Mouse (Mus musculus): ENCODE data around the gene Actn3. TPM values are rescaled to one million over a fixed set of nuclear protein-coding genes. Genes with fewer than 3 reads are reported as not detected.
"Not testable (repeated sequence)": the region's sequence is repeated elsewhere in the genome, so short reads cannot be mapped to it uniquely, and the experiment has no call there.

Gene Actn3
- polyA plus RNA-seq, 1 experiment from 2014 or later = 9.5 TPM

DNA sequence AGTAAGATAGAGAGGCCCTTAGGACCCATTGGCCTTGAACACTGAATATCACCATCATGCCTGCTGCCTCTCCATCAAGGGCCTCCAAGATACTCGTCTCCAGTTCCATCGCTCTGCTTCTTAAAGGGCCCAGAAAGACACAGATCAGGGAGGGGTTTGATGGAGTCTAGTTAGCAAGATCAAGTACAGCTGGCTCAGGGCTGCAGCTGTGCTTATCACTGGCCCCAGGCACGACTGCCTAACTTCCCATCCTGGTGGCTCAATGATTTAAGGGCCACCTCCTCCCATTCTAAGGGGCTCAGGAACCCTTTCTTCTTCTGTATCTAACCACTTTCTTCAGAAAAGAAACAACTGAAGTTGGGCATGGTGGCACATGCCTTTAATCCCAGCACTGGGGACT, 14.1 kb upstream of the Actn3 start:
- Histone ChIP-seq H3K4me2 (no peak overlapping the region), H3K27me3 (no peaks in the 10 kb centered on the region), H3K9me3 (no peaks in the 10 kb centered on the region), H3K36me3 (peaks cover 26% of the 10 kb centered on the region), H3K9ac (no peak overlapping the region), H3K4me3 (no peak overlapping the region), H3K27ac (no peak overlapping the region), H3K4me1 (no peaks in the 10 kb centered on the region)
- no peak for ATAC-seq (ENCODE audit: insufficient number of reproducible peaks, low FRiP score, low TSS enrichment, low read depth)
- 75% methylated on average over 3 of the region's 3 CpGs for WGBS

DNA sequence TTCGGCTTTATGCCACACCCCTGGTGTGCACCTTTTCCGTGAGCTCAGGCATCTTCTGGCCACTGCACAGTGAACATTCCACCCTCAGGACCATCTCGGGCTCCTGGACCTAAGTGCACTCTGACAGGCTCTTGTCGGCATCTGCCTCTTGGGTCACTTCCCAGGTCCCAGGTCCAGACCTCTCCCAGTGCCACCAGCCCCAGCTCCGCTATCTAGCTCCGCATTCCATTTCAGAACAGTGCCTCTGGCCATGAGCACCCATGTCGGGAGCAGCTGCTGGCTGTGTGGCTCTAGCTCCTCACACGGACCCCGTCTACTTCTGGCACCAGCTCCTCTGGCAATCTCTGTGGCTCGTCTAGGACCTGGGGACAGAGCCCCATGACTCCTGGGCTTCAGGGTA, 12.1 kb upstream of the Actn3 start:
- Histone ChIP-seq H3K27ac (no peak overlapping the region), H3K9me3 (no peaks in the 10 kb centered on the region), H3K9ac (no peak overlapping the region), H3K36me3 (peaks cover 26% of the 10 kb centered on the region), H3K4me3 (no peak overlapping the region), H3K4me2 (no peak overlapping the region), H3K4me1 (no peaks in the 10 kb centered on the region), H3K27me3 (no peaks in the 10 kb centered on the region)
- 79% methylated on average over 10 of the region's 10 CpGs for WGBS
- no peak for ATAC-seq (ENCODE audit: insufficient number of reproducible peaks, low FRiP score, low TSS enrichment, low read depth)

DNA sequence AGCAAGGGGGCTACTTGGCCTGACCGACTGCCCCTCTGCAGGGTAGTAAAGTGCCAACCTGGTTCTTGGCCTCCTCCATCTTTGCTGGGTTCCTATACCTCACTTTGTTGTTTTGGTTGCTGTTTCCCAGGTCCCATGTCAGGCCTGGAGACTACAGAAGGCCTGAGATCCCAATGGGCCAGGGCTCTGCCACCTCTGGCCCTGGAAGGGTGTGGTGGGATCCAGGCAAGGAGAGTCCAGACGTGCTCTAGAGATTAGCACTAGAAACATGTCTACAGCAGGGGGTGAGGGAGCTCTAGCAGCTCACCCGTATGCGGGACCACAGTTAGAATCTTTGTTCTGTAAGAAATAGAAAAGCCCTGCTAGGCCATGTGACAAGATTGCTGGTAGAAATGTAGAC, 6.3 kb upstream of the Actn3 start:
- no peak overlapping the region for H3K27ac ChIP-seq
- no peaks in the 10 kb centered on the region for H3K36me3 ChIP-seq
- no peaks in the 10 kb centered on the region for H3K9me3 ChIP-seq
- 78% methylated on average over 4 of the region's 4 CpGs for WGBS
- no peaks in the 10 kb centered on the region for H3K27me3 ChIP-seq
- ATAC-seq (ENCODE audit: insufficient number of reproducible peaks, low FRiP score, low TSS enrichment, low read depth) = no peak
- no peak overlapping the region for H3K4me3 ChIP-seq
- H3K9ac ChIP-seq = no peak overlapping the region
- H3K4me2 ChIP-seq = no peak overlapping the region
- peaks cover 11% of the 10 kb centered on the region for H3K4me1 ChIP-seq

DNA sequence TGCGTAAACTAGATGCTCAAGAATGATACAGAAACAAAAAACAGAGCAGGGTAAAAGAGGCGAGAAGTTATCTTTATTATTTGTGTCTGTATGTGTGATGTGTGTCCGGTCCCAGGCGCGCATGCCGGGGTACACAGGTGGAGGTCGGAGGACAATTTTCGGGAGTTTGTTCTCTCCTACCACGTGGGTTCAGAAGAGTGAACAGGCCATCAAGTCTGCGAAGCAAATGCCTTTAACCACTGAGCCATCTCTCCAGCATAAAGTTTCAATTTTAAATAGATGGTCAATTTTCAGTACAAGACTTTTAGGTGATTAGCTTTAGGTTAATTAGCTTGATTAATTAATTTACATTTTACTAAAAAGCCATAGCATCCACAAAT, 1.6 kb upstream of the Actn3 start:
- no peak for ATAC-seq (ENCODE audit: insufficient number of reproducible peaks, low FRiP score, low TSS enrichment, low read depth)
- no peaks in the 10 kb centered on the region for H3K9me3 ChIP-seq
- no peak overlapping the region for H3K27ac ChIP-seq
- peak overlapping the region; percentile 81 for H3K4me3 ChIP-seq
- H3K4me2 ChIP-seq = peak overlapping the region; percentile 92
- WGBS = 41% methylated on average over 10 of the region's 10 CpGs
- H3K27me3 ChIP-seq = no peaks in the 10 kb centered on the region
- no peak overlapping the region for H3K9ac ChIP-seq
- no peaks in the 10 kb centered on the region for H3K36me3 ChIP-seq
- H3K4me1 ChIP-seq = peaks cover 29% of the 10 kb centered on the region

DNA sequence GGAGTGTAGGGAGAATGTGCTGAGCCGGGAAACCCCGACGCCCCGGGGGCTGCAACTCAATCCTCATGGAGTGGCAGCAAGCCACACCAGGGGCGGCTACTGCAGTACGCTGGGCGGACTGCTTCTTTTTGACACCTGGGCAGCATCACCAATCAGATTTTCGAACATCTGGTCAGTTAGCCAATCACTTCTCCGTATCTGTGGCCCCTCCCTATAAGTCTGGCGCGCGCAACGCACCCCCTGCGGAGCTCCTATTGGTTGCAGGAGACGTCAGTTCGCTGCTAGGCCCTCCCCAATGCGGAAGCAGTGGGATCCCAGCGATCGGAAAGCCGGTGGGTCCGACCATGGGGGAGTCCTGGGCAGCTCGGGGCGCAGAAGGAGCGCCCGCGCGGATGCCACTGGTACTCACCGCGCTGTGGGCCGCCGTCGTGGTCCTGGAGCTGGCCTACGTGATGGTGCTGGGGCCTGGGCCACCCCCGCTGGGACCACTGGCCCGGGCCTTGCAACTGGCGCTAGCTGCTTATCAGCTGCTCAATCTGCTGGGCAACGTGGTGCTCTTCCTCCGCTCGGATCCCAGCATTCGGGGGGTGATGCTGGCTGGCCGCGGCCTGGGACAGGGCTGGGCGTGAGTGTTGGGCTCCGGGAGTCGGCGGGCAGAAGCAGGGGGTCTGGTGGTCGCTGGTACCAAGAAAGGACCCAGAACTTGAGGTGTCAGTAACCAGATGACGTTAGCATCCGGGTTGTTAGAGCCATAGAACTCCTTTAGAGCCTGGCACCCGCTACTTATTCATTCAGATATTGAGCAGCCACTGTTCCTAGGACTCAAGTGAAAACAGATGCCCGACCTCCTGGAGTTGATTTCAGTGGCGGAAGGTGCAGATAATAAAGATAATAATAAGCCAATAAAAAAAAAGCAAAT, 955 bp upstream of the Actn3 start, which contains the start of gene Zdhhc24:
Zdhhc24 (plus strand) TSS at position 264 of the 919 bp plus-strand sequence.
- Histone ChIP-seq H3K27me3 (no peaks in the 10 kb centered on the region), H3K4me1 (peaks cover 29% of the 10 kb centered on the region), H3K36me3 (no peaks in the 10 kb centered on the region), H3K27ac (peak within 1 kb of the TSS; percentile 71), H3K9ac (peak within 1 kb of the TSS; percentile 93), H3K4me2 (peak within 1 kb of the TSS; percentile 92), H3K9me3 (no peaks in the 10 kb centered on the region), H3K4me3 (peak within 1 kb of the TSS; percentile 81)
- ATAC-seq (ENCODE audit: insufficient number of reproducible peaks, low FRiP score, low TSS enrichment, low read depth) = peak; percentile 96
- WGBS = under 1% methylated on average over 52 of the region's 52 CpGs

DNA sequence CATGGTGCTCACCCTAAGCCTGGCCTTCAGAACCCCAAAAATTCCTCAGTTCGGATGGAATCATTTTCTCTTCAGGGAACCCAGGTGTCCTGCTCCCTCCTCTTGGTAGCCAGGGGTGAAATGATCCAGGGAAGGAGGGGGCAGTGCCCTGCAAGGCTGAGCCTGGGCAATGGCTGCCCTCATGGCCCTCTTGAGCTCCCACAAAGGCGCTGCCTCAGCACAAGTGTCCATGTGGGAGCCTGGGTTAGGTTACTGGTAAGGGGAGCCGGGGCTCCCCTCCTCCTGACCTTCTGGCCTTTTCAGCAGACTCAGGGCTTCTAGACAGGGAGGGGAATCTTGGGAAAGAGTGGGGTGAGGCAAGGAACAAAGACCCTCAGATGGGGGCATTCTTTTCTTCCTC, 954 bp downstream of the Actn3 start:
- H3K36me3 ChIP-seq = no peaks in the 10 kb centered on the region
- H3K4me2 ChIP-seq = no peak overlapping the region
- H3K27ac ChIP-seq = no peak overlapping the region
- peaks cover 29% of the 10 kb centered on the region for H3K4me1 ChIP-seq
- ATAC-seq (ENCODE audit: insufficient number of reproducible peaks, low FRiP score, low TSS enrichment, low read depth) = no peak
- 59% methylated on average over 3 of the region's 3 CpGs for WGBS
- H3K4me3 ChIP-seq = no peak overlapping the region
- no peaks in the 10 kb centered on the region for H3K27me3 ChIP-seq
- no peak overlapping the region for H3K9ac ChIP-seq
- no peaks in the 10 kb centered on the region for H3K9me3 ChIP-seq

DNA sequence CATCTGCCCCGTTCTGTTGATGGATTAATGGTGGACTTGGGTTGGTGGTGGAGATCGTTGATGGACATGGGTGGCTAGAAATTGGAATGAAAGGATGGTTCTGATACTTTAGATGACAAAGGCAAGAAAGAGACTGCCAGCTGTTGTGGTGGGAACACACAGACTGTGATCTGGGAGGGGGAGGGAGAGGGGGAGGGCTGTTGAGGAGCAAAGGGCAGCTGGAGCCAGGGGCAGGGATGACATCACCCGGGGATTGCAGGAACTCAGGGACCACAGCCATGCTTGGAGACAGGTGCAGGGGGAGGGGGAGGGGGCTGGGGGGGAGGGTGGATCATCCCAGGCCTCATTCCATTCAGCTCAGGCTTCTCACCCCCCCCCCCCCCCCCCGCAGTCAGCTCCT, 1.5 kb downstream of the Actn3 start:
- Histone ChIP-seq H3K9ac (no peak overlapping the region), H3K4me3 (no peak overlapping the region), H3K27me3 (no peaks in the 10 kb centered on the region), H3K4me2 (no peak overlapping the region), H3K4me1 (peaks cover 29% of the 10 kb centered on the region), H3K9me3 (no peaks in the 10 kb centered on the region), H3K36me3 (no peaks in the 10 kb centered on the region), H3K27ac (no peak overlapping the region)
- ATAC-seq (ENCODE audit: insufficient number of reproducible peaks, low FRiP score, low TSS enrichment, low read depth) = no peak
- WGBS = 75% methylated on average over 2 of the region's 4 CpGs

DNA sequence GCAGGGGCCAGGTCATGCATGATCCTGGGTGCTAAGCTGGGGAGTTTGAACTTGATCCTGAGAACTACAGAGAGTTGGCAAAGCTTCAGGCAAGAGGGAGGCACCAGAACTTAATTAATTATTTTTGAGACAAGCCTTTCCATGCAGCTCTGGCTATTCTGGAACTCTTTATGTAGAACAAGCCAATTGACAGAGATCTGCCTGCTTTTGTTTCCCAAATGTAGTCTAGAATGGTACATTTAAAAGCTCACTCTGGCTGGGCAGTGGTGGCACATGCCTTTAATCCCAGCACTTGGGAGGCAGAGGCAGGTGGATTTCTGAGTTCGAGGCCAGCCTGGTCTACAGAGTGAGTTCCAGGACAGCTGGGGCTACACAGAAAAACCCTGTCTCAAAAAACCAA, 3.1 kb downstream of the Actn3 start:
- not testable (repeated sequence) for H3K27me3 ChIP-seq; H3K4me3 ChIP-seq; H3K36me3 ChIP-seq; H3K9ac ChIP-seq; H3K4me2 ChIP-seq; H3K9me3 ChIP-seq; ATAC-seq (ENCODE audit: insufficient number of reproducible peaks, low FRiP score, low TSS enrichment, low read depth); H3K27ac ChIP-seq
- peaks cover 22% of the 10 kb centered on the region for H3K4me1 ChIP-seq
- 74% methylated on average over 1 of the region's 1 CpGs for WGBS

DNA sequence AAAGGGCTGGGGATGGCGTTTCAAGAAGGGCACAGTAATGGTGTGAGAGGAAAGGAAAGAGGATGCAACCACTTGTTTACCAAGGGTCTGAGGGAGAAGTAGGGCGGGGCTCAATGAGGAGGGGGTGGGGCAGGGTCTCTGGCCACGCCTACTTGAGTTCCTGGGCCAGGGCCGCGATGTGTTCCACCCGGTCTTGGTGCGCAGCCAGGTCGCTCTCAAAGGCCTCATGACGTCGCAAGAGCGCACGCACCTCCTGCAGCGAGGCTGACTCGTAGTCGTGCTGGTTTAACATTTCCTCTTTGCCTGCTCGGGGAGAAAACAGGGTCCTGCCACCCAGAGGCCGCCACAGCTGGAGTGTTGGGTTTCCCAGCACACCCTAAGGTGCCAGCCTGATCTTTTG, 12.6 kb downstream of the Actn3 start:
- Histone ChIP-seq H3K4me1 (peaks cover 6% of the 10 kb centered on the region), H3K9me3 (no peaks in the 10 kb centered on the region), H3K9ac (no peak overlapping the region), H3K27me3 (peaks cover 16% of the 10 kb centered on the region), H3K4me2 (peak overlapping the region; percentile 24; the same call in 1 of the 2 replicates), H3K27ac (no peak overlapping the region), H3K36me3 (0 out of 2 replicates have a peak, but pooled peaks cover 7% of the 10 kb centered on the region), H3K4me3 (0 out of 2 replicates have a peak overlapping the region, but pooled peaks have one; percentile 9)
- 0 out of 2 replicates have a peak, but pooled peaks have one; percentile 17 for ATAC-seq (ENCODE audit: insufficient number of reproducible peaks, low FRiP score, low TSS enrichment, low read depth)
- WGBS = 6% methylated on average over 17 of the region's 17 CpGs

DNA sequence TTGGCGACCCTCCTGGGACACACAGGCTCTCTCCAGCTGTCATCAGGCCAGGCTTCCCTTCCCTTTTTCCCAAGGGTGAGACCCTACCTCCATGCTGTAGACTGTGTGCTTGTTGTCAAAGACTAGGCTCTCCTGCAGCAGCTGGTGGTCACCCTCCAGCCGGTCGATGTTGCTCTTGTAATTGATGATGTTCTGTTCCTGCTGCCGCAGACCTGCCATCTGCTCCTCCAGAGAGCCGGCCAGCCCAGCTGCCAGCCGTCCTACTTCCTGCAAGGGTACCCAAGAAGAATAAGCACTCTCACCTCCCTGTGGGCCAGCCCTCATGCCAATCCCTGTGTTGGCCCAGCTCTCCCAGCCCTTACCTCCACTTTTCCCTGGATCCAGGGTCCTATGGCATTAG, 14.7 kb downstream of the Actn3 start:
- no peak for ATAC-seq (ENCODE audit: insufficient number of reproducible peaks, low FRiP score, low TSS enrichment, low read depth)
- 75% methylated on average over 6 of the region's 6 CpGs for WGBS
- Histone ChIP-seq H3K4me1 (peaks cover 6% of the 10 kb centered on the region), H3K27me3 (peaks cover 16% of the 10 kb centered on the region), H3K9me3 (no peaks in the 10 kb centered on the region), H3K9ac (no peak overlapping the region), H3K27ac (no peak overlapping the region), H3K36me3 (0 out of 2 replicates have a peak, but pooled peaks cover 11% of the 10 kb centered on the region), H3K4me2 (no peak overlapping the region), H3K4me3 (no peak overlapping the region)

DNA sequence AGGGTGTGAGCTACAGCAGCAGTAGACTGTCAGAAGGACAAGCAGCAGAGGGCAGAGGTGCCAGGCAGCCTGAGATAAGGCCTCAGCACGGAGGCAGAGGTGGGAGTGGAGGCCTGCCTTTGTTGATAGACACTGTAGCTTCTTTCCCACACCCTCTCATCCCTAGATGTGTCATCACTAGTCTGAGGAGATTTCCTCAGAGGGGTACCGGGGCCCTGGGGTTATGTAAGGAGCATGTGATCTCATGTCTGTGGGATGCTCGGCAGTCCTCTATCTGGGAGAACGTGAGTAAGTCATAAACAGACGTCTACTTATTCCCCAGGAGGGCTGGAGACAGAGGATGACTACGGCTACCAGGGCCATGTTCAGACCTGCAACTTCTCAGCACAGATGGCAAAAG, 18.6 kb downstream of the Actn3 start:
- H3K4me3 ChIP-seq = no peak overlapping the region
- H3K27ac ChIP-seq = no peak overlapping the region
- H3K9me3 ChIP-seq = no peaks in the 10 kb centered on the region
- 0 out of 2 replicates have a peak, but pooled peaks cover 11% of the 10 kb centered on the region for H3K36me3 ChIP-seq
- no peak for ATAC-seq (ENCODE audit: insufficient number of reproducible peaks, low FRiP score, low TSS enrichment, low read depth)
- no peaks in the 10 kb centered on the region for H3K27me3 ChIP-seq
- H3K4me1 ChIP-seq = peaks cover 14% of the 10 kb centered on the region
- no peak overlapping the region for H3K4me2 ChIP-seq
- no peak overlapping the region for H3K9ac ChIP-seq
- WGBS = 61% methylated on average over 6 of the region's 6 CpGs

DNA sequence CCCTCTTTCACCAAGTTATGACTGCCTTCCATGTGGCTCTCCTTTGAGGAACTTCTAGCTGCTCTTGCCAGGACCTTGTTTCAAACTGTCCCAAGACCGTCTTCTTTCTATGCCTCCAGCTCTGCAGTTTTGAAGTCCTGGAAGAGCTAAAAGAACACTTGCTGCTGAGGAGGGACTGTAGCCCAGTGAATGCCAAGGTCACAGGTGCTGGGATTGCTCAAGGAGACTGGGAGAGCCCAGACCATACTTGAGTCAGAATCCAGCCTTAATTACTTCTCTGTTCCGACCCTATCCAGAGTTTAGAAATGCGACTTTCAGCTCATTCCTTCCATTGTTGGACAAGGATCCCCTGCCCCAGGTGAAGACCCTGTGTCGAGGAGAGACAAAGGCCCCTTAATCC, 21.8 kb downstream of the Actn3 start:
- Histone ChIP-seq H3K9me3 (no peaks in the 10 kb centered on the region), H3K27ac (no peak overlapping the region), H3K4me1 (peaks cover 14% of the 10 kb centered on the region), H3K4me2 (peak overlapping the region; percentile 96), H3K9ac (no peak overlapping the region), H3K4me3 (peak overlapping the region; percentile 60; the same call in 1 of the 2 replicates), H3K27me3 (no peaks in the 10 kb centered on the region), H3K36me3 (0 out of 2 replicates have a peak, but pooled peaks cover 11% of the 10 kb centered on the region)
- 85% methylated on average over 4 of the region's 4 CpGs for WGBS
- no peak for ATAC-seq (ENCODE audit: insufficient number of reproducible peaks, low FRiP score, low TSS enrichment, low read depth)

Data from limb, embryonic 15.5 days (tissue).